Mouse (Mus musculus) liver, adult 2 months (tissue): Measurements from ENCODE around the gene Abcc9.

ENCODE experiments used
- CTCF ChIP-seq: fragments of 200-500 bp; IDR thresholded peaks from 2 replicates; pipeline ENCODE4 v1.5.1; 2011; ENCODE audit warnings: low read depth, low read length, control low read depth
- POLR2A ChIP-seq: fragments of 200-500 bp; IDR thresholded peaks from 2 replicates; pipeline ENCODE4 v1.6.1; 2011; ENCODE audit warnings: low read length, control low read depth; ENCODE audit not compliant: insufficient read depth; ENCODE audit errors: extremely low read depth

GRCm38 (mm10) chr6:142721731-142722130 is 19.6 kb upstream of the Abcc9 start:
- no peak for TF ChIP-seq CTCF
- TF ChIP-seq POLR2A = no peak
